Mouse (Mus musculus) hindbrain, embryonic 13.5 days (tissue): ENCODE measurements at regions not wholly inside any gene's neighbourhood (a gene's known extent, or its start where the extent isn't known, plus 50 kb on each side); places are given as distances from the start of the nearest gene placed in this dataset.

Source experiments
- ATAC-seq: fragments of 200-750 bp; cut with Nextera tagmentation; 2 replicates; pipeline ENCODE4 v1.8.0; 2017; ENCODE audit warnings: moderate TSS enrichment; ENCODE audit not compliant: low FRiP score
- H3K27ac ChIP-seq: fragments of 300-500 bp; sonication (generic); 2 replicates; pipeline ENCODE4 v1.5.1; 2015; ENCODE audit warnings: inconsistent platforms, mild to moderate bottlenecking, moderate library complexity
- H3K27me3 ChIP-seq: fragments of 300-500 bp; sonication (generic); 2 replicates; pipeline ENCODE4 v1.6.1; 2015; ENCODE audit warnings: mild to moderate bottlenecking, inconsistent platforms
- H3K36me3 ChIP-seq: fragments of 300-500 bp; sonication (generic); 2 replicates; pipeline ENCODE4 v1.6.1; 2015; ENCODE audit warnings: mild to moderate bottlenecking, inconsistent platforms
- H3K4me1 ChIP-seq: fragments of 300-500 bp; sonication (generic); replicated peaks from 2 replicates; pipeline ENCODE4 v1.6.1; 2015; ENCODE audit warnings: inconsistent platforms
- H3K4me2 ChIP-seq: fragments of 300-500 bp; sonication (generic); 2 replicates; pipeline ENCODE4 v1.6.1; 2015; ENCODE audit warnings: inconsistent platforms, mild to moderate bottlenecking, moderate library complexity
- H3K4me3 ChIP-seq: fragments of 300-500 bp; sonication (generic); 2 replicates; pipeline ENCODE4 v1.5.1; 2015; ENCODE audit warnings: mild to moderate bottlenecking, inconsistent platforms
- H3K9ac ChIP-seq: fragments of 300-500 bp; sonication (generic); 2 replicates; pipeline ENCODE4 v1.6.1; 2015; ENCODE audit warnings: mild to moderate bottlenecking, inconsistent platforms
- H3K9me3 ChIP-seq: fragments of 300-500 bp; sonication (generic); 2 replicates; pipeline ENCODE4 v1.6.1; 2016; ENCODE audit warnings: inconsistent platforms
- WGBS: fragments of 180-500 bp; shearing (Covaris S2); methylation state at CpG from one replicate; pipeline ENCODE4 v1.1.7; 2015; 5-methylcytosine and 5-hydroxymethylcytosine counted together

GRCm38 (mm10) chr13:60453821-60454483, 147.8 kb upstream of the Dapk1 start:
- 0 out of 2 replicates have a peak, but pooled peaks cover 8% of the 10 kb centered on the region for H3K4me1 ChIP-seq
- H3K4me3 ChIP-seq: no peak overlapping the region
- H3K36me3 ChIP-seq: no peaks in the 10 kb centered on the region
- H3K9ac ChIP-seq: no peak overlapping the region
- ATAC-seq: no peak
- no peaks in the 10 kb centered on the region for H3K27me3 ChIP-seq
- H3K4me2 ChIP-seq: no peak overlapping the region
- no peak overlapping the region for H3K27ac ChIP-seq
- H3K9me3 ChIP-seq: no peaks in the 10 kb centered on the region
- WGBS: 94% methylated on average over 9 of the region's 9 CpGs

DNA sequence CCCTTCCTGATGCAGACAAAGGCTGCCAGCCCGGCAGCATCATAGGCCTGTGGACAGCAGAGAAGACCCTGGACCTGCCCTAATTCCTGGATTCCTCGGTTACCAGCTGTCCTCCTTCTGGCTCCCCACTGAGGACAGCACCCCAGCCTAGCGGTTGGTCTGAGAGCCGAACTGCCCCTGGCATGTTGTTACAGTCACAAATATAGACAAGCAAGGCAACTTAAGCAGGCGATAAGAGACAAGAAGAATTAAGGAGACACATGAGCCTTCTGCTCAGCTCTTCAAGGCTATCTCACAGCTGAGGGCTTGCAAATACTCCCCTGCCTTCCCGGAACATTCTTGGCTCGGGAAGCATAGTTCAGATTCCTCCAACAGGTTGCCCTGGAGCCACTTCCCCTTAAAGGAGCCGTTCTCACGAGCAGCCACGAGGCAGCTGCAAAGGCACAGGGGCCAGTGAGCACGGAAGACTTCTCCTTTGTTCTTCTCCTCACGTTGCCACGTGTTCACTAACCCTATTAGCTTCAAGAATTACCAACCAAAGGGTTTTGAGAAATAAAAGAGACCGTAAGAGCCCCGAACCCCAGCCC, 146.6 kb upstream of the Dapk1 start:
- Histone ChIP-seq H3K4me1 (0 out of 2 replicates have a peak, but pooled peaks cover 8% of the 10 kb centered on the region), H3K4me2 (0 out of 2 replicates have a peak overlapping the region, but pooled peaks have one; percentile 6), H3K9ac (no peak overlapping the region), H3K27ac (no peak overlapping the region), H3K9me3 (no peaks in the 10 kb centered on the region), H3K36me3 (no peaks in the 10 kb centered on the region), H3K4me3 (no peak overlapping the region), H3K27me3 (no peaks in the 10 kb centered on the region)
- ATAC-seq: no peak
- 31% methylated on average over 15 of the region's 15 CpGs for WGBS

DNA sequence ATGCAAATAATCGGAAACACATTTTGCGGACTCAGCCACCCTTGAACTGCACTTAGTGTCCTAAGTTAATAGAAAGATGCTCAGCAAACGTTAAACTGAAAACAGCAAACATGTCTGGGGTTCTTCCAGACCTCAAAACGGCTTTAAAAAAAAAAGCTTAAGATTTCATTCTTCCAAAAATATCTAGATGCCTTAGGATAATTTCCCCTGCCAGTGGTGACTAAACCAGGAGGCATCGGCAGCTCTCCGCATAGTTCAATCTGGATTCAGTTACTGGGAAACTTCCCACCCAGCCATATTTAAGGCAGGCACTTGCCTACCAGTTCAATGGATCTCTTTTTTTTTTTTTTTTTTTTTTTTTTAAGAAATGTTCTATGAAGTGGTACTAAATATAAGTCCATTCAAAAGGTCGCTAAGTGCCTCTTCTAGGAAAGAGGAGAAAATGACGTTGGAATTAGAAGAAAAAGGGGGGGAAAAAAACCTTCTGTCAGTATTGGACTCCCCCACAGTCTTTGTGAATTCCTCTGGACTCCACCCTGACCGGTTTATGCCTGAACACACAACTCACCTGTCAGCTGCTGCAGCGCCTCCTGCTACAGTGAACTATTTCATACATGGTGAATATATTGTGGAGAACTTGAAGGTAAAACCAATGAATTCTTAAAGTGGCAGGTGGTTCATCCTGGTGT, 145.7 kb upstream of the Dapk1 start:
- H3K4me1 ChIP-seq: 0 out of 2 replicates have a peak, but pooled peaks cover 8% of the 10 kb centered on the region
- no peaks in the 10 kb centered on the region for H3K9me3 ChIP-seq
- ATAC-seq: no peak
- 79% methylated on average over 10 of the region's 10 CpGs for whole genome bisulfite sequencing
- H3K4me2 ChIP-seq: no peak overlapping the region
- no peaks in the 10 kb centered on the region for H3K36me3 ChIP-seq
- H3K9ac ChIP-seq: no peak overlapping the region
- no peak overlapping the region for H3K4me3 ChIP-seq
- no peak overlapping the region for H3K27ac ChIP-seq
- H3K27me3 ChIP-seq: no peaks in the 10 kb centered on the region

DNA sequence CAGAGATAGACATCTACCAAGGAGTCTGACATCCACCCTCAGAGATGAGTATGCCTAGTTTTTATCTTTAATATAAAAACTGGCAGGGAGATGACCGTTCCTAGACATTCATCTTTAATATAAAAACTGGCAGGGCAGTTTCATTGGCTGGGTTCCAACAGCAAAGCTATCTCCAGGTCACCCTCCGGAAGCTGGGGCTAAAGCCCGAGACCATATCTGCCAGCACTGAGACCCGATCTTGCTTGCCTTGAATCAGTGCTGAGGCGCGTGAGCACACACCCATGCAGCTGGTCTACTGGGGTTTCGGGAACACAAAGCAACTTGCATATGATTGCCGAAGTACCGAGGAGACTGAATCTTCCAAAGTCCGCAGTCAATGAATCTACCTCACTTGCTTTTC, 144.5 kb upstream of the Dapk1 start:
- Histone ChIP-seq H3K27me3 (no peaks in the 10 kb centered on the region), H3K4me2 (no peak overlapping the region), H3K9me3 (no peaks in the 10 kb centered on the region), H3K4me3 (no peak overlapping the region), H3K27ac (no peak overlapping the region), H3K36me3 (no peaks in the 10 kb centered on the region), H3K4me1 (0 out of 2 replicates have a peak, but pooled peaks cover 8% of the 10 kb centered on the region), H3K9ac (no peak overlapping the region)
- ATAC-seq: no peak
- WGBS: 94% methylated on average over 10 of the region's 10 CpGs

GRCm38 (mm10) chr13:60459002-60459401, 142.7 kb upstream of the Dapk1 start:
- H3K4me1 ChIP-seq: 0 out of 2 replicates have a peak, but pooled peaks cover 8% of the 10 kb centered on the region
- WGBS: 89% methylated on average over 5 of the region's 5 CpGs
- no peak for ATAC-seq
- H3K4me3 ChIP-seq: no peak overlapping the region
- no peak overlapping the region for H3K27ac ChIP-seq
- H3K4me2 ChIP-seq: no peak overlapping the region
- no peak overlapping the region for H3K9ac ChIP-seq
- no peaks in the 10 kb centered on the region for H3K27me3 ChIP-seq
- H3K36me3 ChIP-seq: no peaks in the 10 kb centered on the region
- H3K9me3 ChIP-seq: no peaks in the 10 kb centered on the region

GRCm38 (mm10) chr13:60466553-60467313, 135.0 kb upstream of the Dapk1 start:
- no peak for ATAC-seq
- H3K4me3 ChIP-seq: no peak overlapping the region
- no peaks in the 10 kb centered on the region for H3K9me3 ChIP-seq
- H3K9ac ChIP-seq: no peak overlapping the region
- no peaks in the 10 kb centered on the region for H3K36me3 ChIP-seq
- H3K27ac ChIP-seq: no peak overlapping the region
- WGBS: 86% methylated on average over 5 of the region's 5 CpGs
- H3K4me2 ChIP-seq: no peak overlapping the region
- 0 out of 2 replicates have a peak, but pooled peaks cover 4% of the 10 kb centered on the region for H3K4me1 ChIP-seq
- no peaks in the 10 kb centered on the region for H3K27me3 ChIP-seq

- Histone ChIP-seq H3K9ac (no peak overlapping the region), H3K4me3 (no peak overlapping the region), H3K27ac (no peak overlapping the region), H3K9me3 (no peaks in the 10 kb centered on the region), H3K4me1 (0 out of 2 replicates have a peak, but pooled peaks cover 4% of the 10 kb centered on the region), H3K27me3 (no peaks in the 10 kb centered on the region), H3K4me2 (no peak overlapping the region), H3K36me3 (no peaks in the 10 kb centered on the region)
- WGBS: 21% methylated on average over 11 of the region's 11 CpGs
- no peak for ATAC-seq
Observed at GRCm38 (mm10) chr13:60467821-60468579, 133.7 kb upstream of the Dapk1 start.

GRCm38 (mm10) chr13:60470426-60471398, 131.0 kb upstream of the Dapk1 start:
- Histone ChIP-seq H3K36me3 (no peaks in the 10 kb centered on the region), H3K27me3 (peaks cover 4% of the 10 kb centered on the region; the same call in 1 of the 2 replicates), H3K4me2 (no peak overlapping the region), H3K4me1 (0 out of 2 replicates have a peak, but pooled peaks cover 4% of the 10 kb centered on the region), H3K4me3 (no peak overlapping the region), H3K27ac (no peak overlapping the region), H3K9ac (no peak overlapping the region), H3K9me3 (no peaks in the 10 kb centered on the region)
- WGBS: 75% methylated on average over 17 of the region's 17 CpGs
- no peak for ATAC-seq

DNA sequence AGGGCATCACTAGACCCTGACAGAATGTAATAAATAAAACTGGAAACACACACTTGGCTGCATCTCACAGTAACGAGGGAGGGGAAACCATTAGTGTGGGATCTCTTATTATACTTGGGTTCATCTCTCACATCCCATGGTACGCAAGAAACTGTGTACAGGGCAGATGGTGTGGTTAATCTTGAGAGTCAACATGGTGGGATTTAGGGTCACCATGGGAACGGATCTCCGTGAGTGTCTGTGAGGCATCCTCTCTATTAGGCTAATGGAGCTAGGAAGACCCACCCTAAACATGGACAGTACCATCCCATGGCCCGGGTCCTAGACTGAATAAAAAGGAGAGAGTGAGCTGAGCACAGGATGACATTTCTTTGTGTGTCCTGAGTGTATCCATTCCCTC, 130.1 kb upstream of the Dapk1 start:
- WGBS: 75% methylated on average over 5 of the region's 5 CpGs
- Histone ChIP-seq H3K36me3 (no peaks in the 10 kb centered on the region), H3K9ac (no peak overlapping the region), H3K27me3 (peaks cover 9% of the 10 kb centered on the region; the same call in 1 of the 2 replicates), H3K4me3 (no peak overlapping the region), H3K27ac (no peak overlapping the region), H3K4me2 (no peak overlapping the region), H3K4me1 (0 out of 2 replicates have a peak, but pooled peaks cover 4% of the 10 kb centered on the region), H3K9me3 (no peaks in the 10 kb centered on the region)
- no peak for ATAC-seq

DNA sequence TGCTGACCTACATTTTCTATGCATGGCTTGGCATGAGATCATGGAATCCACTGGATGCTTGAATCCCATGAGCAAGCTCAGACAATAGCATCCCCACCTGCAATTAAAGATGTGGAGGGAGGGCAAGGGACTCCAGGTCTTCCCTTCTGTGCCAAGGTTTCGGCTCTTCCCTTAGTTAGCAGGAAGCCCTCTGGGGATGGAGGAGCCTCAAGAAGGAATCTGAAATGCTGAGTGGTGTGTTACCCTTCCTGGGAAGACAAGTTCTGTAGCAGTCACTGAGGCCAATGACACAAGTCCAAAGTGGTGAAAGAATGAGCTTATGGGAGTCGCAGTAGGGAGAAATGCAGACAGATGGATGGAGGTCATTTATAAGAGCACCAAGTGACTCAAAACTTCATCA, 125.4 kb upstream of the Dapk1 start:
- H3K4me2 ChIP-seq: no peak overlapping the region
- no peaks in the 10 kb centered on the region for H3K9me3 ChIP-seq
- peaks cover 20% of the 10 kb centered on the region for H3K4me1 ChIP-seq
- H3K36me3 ChIP-seq: no peaks in the 10 kb centered on the region
- no peak overlapping the region for H3K27ac ChIP-seq
- H3K4me3 ChIP-seq: no peak overlapping the region
- H3K9ac ChIP-seq: no peak overlapping the region
- no peak for ATAC-seq
- WGBS: 95% methylated on average over 2 of the region's 2 CpGs
- H3K27me3 ChIP-seq: peaks cover 31% of the 10 kb centered on the region

DNA sequence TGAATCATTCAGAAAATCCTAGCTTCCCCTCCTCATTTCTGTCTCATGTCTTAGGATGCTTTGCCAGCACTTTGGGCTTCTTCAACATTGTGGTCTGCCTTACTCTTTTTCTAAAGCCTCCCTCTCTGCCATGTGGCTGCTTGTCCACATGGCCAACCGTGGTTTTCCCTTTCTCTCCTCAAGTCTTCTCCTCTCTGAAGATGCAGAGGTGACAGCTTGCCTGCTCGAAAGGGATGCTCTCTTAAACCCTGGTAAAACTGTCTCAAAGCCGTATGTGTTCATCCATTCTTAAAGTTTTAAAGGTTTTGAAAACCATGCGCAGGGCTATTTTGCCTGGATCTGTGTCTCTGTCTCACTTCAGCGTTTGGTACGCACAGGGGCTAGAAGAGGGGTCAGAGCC, 123.4 kb upstream of the Dapk1 start:
- WGBS: 83% methylated on average over 6 of the region's 6 CpGs
- Histone ChIP-seq H3K27me3 (peaks cover 31% of the 10 kb centered on the region), H3K9ac (no peak overlapping the region), H3K4me2 (no peak overlapping the region), H3K9me3 (no peaks in the 10 kb centered on the region), H3K27ac (no peak overlapping the region), H3K36me3 (no peaks in the 10 kb centered on the region), H3K4me1 (peaks cover 20% of the 10 kb centered on the region), H3K4me3 (no peak overlapping the region)
- ATAC-seq: no peak
